Mouse (Mus musculus) embryo, embryonic 11.5 days (tissue): ENCODE data around the gene Tnfrsf21.

Experiments used
- DNase-seq: peaks from one replicate; pipeline ENCODE4 v3.0.0-alpha.2; 2012; ENCODE audit warnings: low read depth, low spot score

Gene Tnfrsf21

DNA sequence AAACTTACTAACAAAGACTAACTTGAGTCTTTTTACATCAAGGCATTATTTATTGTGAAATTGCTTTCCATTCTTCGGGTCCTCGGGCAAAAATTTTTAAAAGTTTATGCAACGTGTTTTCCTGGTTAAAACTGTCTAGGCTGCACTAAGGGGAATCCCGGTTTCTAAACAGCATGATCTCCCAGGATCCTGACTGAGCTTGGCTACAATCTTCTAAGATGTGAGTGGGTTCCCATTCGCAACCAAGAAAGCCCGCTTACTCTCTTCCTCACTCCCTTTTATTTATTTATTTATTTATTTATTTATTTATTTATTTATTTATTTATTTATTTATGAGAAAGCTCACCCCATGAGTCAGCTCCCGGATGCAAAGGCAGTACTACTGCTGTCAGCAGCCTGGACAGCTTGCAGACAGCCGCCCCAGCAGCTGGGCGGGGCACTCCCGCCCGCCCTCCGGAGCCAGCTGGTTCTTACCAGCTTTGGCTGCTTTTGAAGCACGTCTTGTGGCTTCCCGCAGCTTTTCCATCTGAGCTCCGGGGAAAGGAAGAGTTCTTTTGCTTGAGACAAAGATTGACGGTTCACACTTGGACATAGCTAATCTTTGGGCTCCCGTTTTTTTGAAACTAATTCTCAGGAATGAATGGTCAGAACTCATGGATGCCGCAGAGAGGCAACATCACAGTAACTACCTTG lies 60.6 kb downstream of the Tnfrsf21 start:
- DNase-seq, result peak; percentile 62

DNA sequence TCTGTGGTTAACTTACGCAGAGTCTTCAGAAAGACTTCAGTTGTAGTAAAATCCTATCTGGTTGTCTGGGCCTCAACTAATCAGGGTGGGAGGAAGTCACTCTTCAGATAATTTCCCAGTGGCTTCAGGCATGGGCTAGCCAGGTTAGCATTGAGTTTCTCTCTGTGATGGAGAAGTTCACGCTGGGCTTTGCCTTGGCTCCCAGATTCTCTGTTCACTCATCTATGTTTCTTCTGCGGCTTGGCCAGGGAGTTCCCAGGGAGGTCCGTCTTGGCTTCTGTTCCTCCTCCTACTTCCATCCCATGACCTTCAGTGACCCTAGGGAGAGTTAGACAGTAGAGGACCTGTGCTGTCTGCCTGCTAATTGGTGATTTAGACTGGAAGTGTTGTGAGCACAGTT lies 61.2 kb downstream of the Tnfrsf21 start:
- no peak for DNase-seq

GRCm38 (mm10) chr17:43081225-43081624 lies 64.9 kb downstream of the Tnfrsf21 start:
- no peak for DNase-seq

GRCm38 (mm10) chr17:43089496-43089895 lies 73.1 kb downstream of the Tnfrsf21 start:
- no peak for DNase-seq

- no peak for DNase-seq
Observed at GRCm38 (mm10) chr17:43090948-43091724, 74.8 kb downstream of the Tnfrsf21 start.

- no peak for DNase-seq
Observed at GRCm38 (mm10) chr17:43092280-43092995, 76.1 kb downstream of the Tnfrsf21 start.

GRCm38 (mm10) chr17:43094285-43094684 lies 77.9 kb downstream of the Tnfrsf21 start:
- DNase-seq, result no peak

DNA sequence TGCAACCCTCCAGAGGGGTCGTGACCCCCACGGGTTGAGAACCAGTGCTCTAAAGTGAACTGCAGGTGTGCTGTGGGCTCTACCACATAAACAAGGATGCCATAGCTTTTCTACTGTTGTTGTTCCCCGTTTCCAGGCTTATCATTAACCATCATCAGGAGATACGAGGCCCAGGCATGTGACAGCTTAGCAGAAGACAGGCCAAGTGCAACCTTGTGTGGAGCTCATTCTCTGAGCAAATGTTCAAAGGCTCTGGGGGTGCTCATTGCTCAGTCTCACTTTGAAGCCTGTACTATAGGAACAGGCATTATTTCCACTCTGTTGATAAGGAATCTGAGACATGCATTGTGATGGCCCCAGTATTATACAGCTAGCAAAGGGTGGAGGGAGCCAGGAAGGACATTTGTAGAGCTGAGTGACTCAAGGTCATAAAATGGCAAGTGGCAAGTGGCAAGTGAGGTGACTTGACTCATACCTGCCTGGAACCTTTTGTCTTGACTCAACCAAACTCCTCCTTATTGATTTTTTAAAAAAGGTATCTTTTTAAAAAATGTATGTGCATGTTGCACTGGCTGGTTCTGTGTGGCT lies 80.8 kb downstream of the Tnfrsf21 start:
- DNase-seq, result no peak

GRCm38 (mm10) chr17:43106108-43106507 lies 89.8 kb downstream of the Tnfrsf21 start:
- no peak for DNase-seq

DNA sequence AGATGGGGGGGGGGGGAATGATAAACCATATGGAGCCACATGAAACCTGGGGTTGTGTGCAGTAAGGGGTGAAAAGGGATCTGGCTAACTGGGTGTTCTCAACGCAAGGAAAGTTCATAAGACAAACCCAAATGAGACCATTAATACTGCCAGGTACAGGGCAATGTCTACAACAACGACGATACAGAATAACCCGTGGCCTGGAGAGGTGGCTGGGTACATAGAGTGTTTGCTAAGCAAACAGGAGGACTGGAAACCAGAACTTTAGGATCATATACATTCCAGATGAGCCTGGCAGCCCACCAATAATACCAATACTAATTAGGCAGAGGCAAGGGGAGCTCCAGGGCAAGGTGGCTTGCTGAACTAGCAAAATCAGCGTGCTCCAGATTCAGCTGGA lies 91.0 kb downstream of the Tnfrsf21 start:
- DNase-seq, result no peak

DNA sequence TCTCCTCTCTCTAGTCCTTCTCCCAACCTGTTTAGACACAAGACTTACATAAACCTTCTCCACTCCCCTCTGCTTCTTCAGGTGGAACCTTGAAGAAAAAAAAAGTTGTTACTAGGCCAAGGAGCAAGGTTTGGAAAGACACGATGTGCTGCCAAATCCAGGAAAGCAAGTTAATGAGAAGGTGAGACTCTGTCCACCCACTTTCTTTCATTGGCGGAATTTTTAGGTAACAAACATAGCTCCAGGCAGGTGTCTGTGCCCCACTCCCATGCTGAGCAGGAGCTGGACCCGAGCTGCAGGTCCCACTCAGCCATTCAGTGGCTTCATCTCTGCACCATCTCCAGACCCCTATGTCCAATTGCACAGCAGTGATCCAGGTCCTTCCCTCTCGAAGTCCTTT lies 93.1 kb downstream of the Tnfrsf21 start:
- DNase-seq, result no peak

DNA sequence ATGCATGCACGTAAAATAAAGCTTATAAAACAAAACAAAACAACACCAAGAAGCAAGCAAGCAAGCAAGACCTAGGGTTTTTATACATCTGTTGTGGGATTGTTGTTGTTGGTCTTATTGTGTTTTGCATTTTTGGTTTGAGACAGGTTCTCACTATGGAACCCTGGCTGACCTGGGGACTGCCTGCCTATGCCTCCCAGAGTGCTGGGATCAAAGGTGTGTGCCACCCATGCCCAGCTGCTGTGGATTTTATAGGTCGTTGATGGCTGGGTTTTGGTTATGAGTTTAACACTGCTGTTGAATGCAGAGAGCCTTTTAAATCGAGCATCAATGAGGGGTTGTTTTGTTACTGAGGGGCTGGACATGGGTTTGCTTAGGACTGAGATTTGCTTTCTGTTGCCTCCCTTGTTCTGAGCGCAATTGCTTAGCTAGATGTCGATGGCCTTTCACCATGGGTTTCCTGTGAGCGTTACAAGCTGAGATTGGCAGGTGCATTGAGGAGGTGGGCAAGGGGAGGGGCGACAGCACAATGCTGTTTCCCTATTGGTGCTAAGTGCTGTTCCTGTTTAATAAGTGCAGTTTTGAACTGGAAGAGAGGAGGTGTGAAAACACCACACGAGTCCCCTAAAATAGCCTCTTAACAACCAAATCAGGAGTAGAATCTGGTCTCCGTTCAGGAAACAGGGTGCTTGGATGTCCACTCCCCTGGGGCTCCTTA lies 94.0 kb downstream of the Tnfrsf21 start:
- no peak for DNase-seq

- DNase-seq, result no peak
Observed at GRCm38 (mm10) chr17:43113391-43113984, 97.1 kb downstream of the Tnfrsf21 start.

GRCm38 (mm10) chr17:43114086-43114581 lies 97.8 kb downstream of the Tnfrsf21 start:
- DNase-seq, result no peak

DNA sequence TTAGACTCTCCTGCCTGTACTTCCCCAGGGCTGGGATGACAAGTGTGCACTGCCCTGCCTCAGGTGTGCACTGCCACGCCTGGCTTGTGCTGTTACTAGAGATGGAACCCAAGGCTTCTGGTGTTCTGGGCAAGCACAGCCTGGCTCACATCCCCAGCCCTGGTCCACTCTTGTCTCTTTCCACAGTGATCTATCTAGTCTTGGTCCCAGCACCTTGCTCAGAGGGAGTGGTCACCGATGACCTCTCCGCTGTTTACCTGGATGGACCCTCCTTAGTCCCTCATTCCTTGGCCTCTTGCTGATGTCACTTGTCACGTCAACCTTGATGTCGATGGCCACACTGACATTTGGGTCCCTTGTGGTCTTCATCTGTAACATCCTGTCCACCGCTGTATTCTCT lies 98.6 kb downstream of the Tnfrsf21 start:
- no peak for DNase-seq

GRCm38 (mm10) chr17:43116748-43117147 lies 100.4 kb downstream of the Tnfrsf21 start:
- DNase-seq, result no peak

- DNase-seq, result no peak
Observed at GRCm38 (mm10) chr17:43119446-43119845, 103.1 kb downstream of the Tnfrsf21 start.

- DNase-seq, result no peak
Observed at GRCm38 (mm10) chr17:43121096-43121495, 104.7 kb downstream of the Tnfrsf21 start.

- no peak for DNase-seq
Observed at GRCm38 (mm10) chr17:43128305-43128704, 112.0 kb downstream of the Tnfrsf21 start.

- DNase-seq, result no peak
Observed at GRCm38 (mm10) chr17:43128908-43129533, 112.7 kb downstream of the Tnfrsf21 start.
